Mouse (Mus musculus) CH12F3 (cell line): ENCODE measurements at regions not wholly inside any gene's neighbourhood (a gene's known extent, or its start where the extent isn't known, plus 50 kb on each side); places are given as distances from the start of the nearest gene placed in this dataset.

Experiments used
- in situ Hi-C: fragments of 300-500 bp; cut with MboI; formaldehyde crosslinking; loops from 2 replicates; pipeline ENCODE4 v1.14.3; 2020; ENCODE audit warnings: low sequenced_read_pairs

GRCm38 (mm10) chr3:58071574-58071973, 223.7 kb upstream of the Pfn2 start:
- in situ Hi-C loops = no loop called here

GRCm38 (mm10) chr3:58072230-58072839, 224.5 kb upstream of the Pfn2 start:
- in situ Hi-C loops = no loop called here

- in situ Hi-C loops = no loop called here
Measured at GRCm38 (mm10) chr3:58089344-58090139, 241.7 kb upstream of the Pfn2 start.

- in situ Hi-C loops = no loop called here
Measured at GRCm38 (mm10) chr3:58090396-58090795, 242.5 kb upstream of the Pfn2 start.

GRCm38 (mm10) chr3:58091466-58092176, 243.7 kb upstream of the Pfn2 start:
- in situ Hi-C loops = no loop called here

GRCm38 (mm10) chr3:58110911-58111476, 263.1 kb upstream of the Pfn2 start:
- in situ Hi-C loops = no loop called here

- in situ Hi-C loops = no loop called here
Measured at GRCm38 (mm10) chr3:58112431-58112856, 264.6 kb upstream of the Pfn2 start.

- in situ Hi-C loops = no loop called here
Measured at GRCm38 (mm10) chr3:58113941-58114340, 266.1 kb upstream of the Pfn2 start.

- in situ Hi-C loops = no loop called here
Measured at GRCm38 (mm10) chr3:58115511-58115910, 267.6 kb upstream of the Pfn2 start.

GRCm38 (mm10) chr3:58116848-58117247, 269.0 kb upstream of the Pfn2 start:
- in situ Hi-C loops = no loop called here

GRCm38 (mm10) chr3:58120051-58120450, 272.2 kb upstream of the Pfn2 start:
- in situ Hi-C loops = loop anchor here (10.0 kb wide), 1 partner anchor 285 kb away; no protein-coding TSS in a partner anchor

- in situ Hi-C loops = loop anchor here (10.0 kb wide), 1 partner anchor 288 kb away; no protein-coding TSS in a partner anchor
Measured at GRCm38 (mm10) chr3:58122456-58123359, 274.8 kb upstream of the Pfn2 start.

- in situ Hi-C loops = loop anchor here (10.0 kb wide), 1 partner anchor 289 kb away; no protein-coding TSS in a partner anchor
Measured at GRCm38 (mm10) chr3:58123396-58124077, 275.7 kb upstream of the Pfn2 start.

- in situ Hi-C loops = loop anchor here (10.0 kb wide), 1 partner anchor 290 kb away; no protein-coding TSS in a partner anchor
Measured at GRCm38 (mm10) chr3:58124886-58125285, 277.0 kb upstream of the Pfn2 start.

GRCm38 (mm10) chr3:58126996-58127395, 279.1 kb upstream of the Pfn2 start:
- in situ Hi-C loops = loop anchor here (10.0 kb wide), 1 partner anchor 292 kb away; no protein-coding TSS in a partner anchor

GRCm38 (mm10) chr3:58128059-58128458, 280.2 kb upstream of the Pfn2 start:
- in situ Hi-C loops = loop anchor here (10.0 kb wide), 1 partner anchor 293 kb away; no protein-coding TSS in a partner anchor

GRCm38 (mm10) chr3:58129358-58129903, 281.6 kb upstream of the Pfn2 start:
- in situ Hi-C loops = loop anchor here (10.0 kb wide), 1 partner anchor 295 kb away; no protein-coding TSS in a partner anchor

GRCm38 (mm10) chr3:58135607-58136365, 278.7 kb upstream of the Tsc22d2 start:
- in situ Hi-C loops = no loop called here
